In genomic region chr4:39817675-39818074, GRCm38 (mm10) we compare ENCODE assay signal across 26 mouse cellular contexts.
"Had no signal": no experiment of that assay in that cellular context is flagged by ENCODE, and none has a peak within 500 bp of the region (broad histone marks: within the 10 kb centered on the region; RNA-seq: fewer than 3 reads in every experiment).

No protein-coding gene starts in this region.

- ATAC-seq: hindbrain, postnatal 0 days; intestine, embryonic 16.5 days had no signal

- H3K36me3 ChIP-seq: heart, embryonic 13.5 days; heart, embryonic 15.5 days; hindbrain, embryonic 13.5 days; hindbrain, embryonic 15.5 days; kidney, embryonic 15.5 days; limb, embryonic 10.5 days; limb, embryonic 12.5 days had no signal

- H3K4me3 ChIP-seq: heart, adult 2 months; heart, embryonic 13.5 days; heart, embryonic 15.5 days; hindbrain, embryonic 13.5 days; hindbrain, embryonic 15.5 days; kidney, embryonic 15.5 days; left cerebral cortex, adult 2 months; limb, embryonic 10.5 days; limb, embryonic 12.5 days had no signal

- H3K9ac ChIP-seq: heart, embryonic 13.5 days; heart, embryonic 15.5 days; hindbrain, embryonic 13.5 days; hindbrain, embryonic 15.5 days; kidney, embryonic 15.5 days; limb, embryonic 12.5 days had no signal

- H3K27me3 ChIP-seq: heart, embryonic 13.5 days; heart, embryonic 15.5 days; hindbrain, embryonic 13.5 days; hindbrain, embryonic 15.5 days; kidney, embryonic 15.5 days; limb, embryonic 12.5 days had no signal

- H3K27ac ChIP-seq: heart, adult 2 months; heart, embryonic 13.5 days; heart, embryonic 15.5 days; hindbrain, embryonic 13.5 days; hindbrain, embryonic 15.5 days; hindbrain, postnatal 0 days; kidney, embryonic 15.5 days; kidney, postnatal 0 days; left cerebral cortex, adult 2 months; limb, embryonic 10.5 days; limb, embryonic 12.5 days had no signal

- DNase-seq: gastrocnemius, postnatal 14 days; gastrocnemius, postnatal 36 days; heart, adult 11 months; heart, adult 2 months; heart, postnatal 14 days; heart, postnatal 36 days; kidney, adult 11 months; kidney, adult 2 months; kidney, adult 9 months; kidney, postnatal 14 days; kidney, postnatal 36 days; layer of hippocampus, adult 9-11 months; layer of hippocampus, postnatal 36 days; liver had no signal

- H3K4me1 ChIP-seq: heart, embryonic 13.5 days; heart, embryonic 15.5 days; hindbrain, embryonic 13.5 days; hindbrain, embryonic 15.5 days; kidney, embryonic 15.5 days; limb, embryonic 10.5 days; limb, embryonic 12.5 days had no signal

- H3K4me2 ChIP-seq: heart, embryonic 11.5 days; heart, embryonic 13.5 days; heart, embryonic 15.5 days; hindbrain, embryonic 13.5 days; hindbrain, embryonic 15.5 days; kidney, embryonic 15.5 days; limb, embryonic 12.5 days had no signal

- H3K9me3 ChIP-seq: heart, embryonic 13.5 days; heart, embryonic 15.5 days; hindbrain, embryonic 15.5 days; kidney, embryonic 15.5 days; limb, embryonic 10.5 days; limb, embryonic 12.5 days had no signal
